Mouse (Mus musculus): Measurements from ENCODE around the gene Pde4a. TPM values are rescaled to one million over a fixed set of nuclear protein-coding genes. Genes with fewer than 3 reads are reported as not detected.

Gene Pde4a
- polyA plus RNA-seq (2021; fragmentation: Nextera tagmentation): 29.0 and 36.9 TPM in 2 replicates
- long read RNA-seq, experiment 1, full-length matches to known transcripts: 57 of 77 reads
- long read RNA-seq, experiment 1, partial matches to known transcripts: 12 of 77 reads
- long read RNA-seq, experiment 1, other reads (novel, unspliced or antisense): 8 of 77 reads
- long read RNA-seq, experiment 2, full-length matches to known transcripts: 244 of 305 reads
- long read RNA-seq, experiment 2, partial matches to known transcripts: 12 of 305 reads
- long read RNA-seq, experiment 2, other reads (novel, unspliced or antisense): 49 of 305 reads

DNA sequence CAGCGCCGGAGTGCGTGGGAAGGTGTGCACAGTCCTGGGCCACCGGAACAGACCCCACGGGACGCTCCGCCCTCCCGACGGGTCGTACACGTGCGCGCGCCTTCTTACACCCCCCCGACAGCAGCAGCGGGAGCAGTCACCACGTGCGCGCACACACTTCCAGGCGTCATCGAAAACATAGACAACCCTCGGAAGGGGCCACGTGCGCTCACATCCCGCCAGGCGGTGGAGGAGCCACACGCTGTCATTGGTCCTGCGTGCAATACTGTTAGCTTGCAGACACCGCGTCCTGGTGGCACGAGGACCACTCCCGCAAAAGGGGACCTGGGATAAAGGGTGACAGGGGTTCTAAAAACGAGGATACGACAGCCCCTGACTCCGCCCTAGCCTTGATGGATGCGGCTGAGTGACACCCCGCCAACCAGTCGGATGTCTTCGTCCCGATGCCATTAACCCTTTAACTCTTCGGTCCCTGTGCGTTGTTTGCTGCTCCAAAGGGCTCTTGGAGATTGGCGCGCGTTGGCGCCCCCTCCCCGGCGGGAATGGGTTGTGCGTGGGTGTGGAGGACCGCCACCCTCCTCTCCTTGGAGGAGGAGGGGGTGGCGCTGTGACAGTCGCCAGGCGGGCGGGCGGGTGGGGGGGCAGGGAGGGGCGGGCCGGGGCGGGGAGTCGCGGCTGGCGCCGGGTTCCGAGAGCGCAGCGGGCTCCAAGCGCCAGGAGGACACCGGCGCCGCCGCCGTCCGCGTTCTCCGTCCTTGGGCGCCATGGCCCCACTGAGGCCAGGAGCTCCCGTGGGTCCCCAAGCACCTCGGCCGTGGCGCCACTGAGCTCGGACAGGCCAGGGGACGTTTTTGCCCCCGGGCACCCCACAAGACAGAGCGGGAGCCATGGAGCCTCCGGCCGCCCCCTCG is at the start of gene Pde4a:
Gene Pde4a (plus strand): TSS at position 674 of the 911 bp plus-strand sequence.

DNA sequence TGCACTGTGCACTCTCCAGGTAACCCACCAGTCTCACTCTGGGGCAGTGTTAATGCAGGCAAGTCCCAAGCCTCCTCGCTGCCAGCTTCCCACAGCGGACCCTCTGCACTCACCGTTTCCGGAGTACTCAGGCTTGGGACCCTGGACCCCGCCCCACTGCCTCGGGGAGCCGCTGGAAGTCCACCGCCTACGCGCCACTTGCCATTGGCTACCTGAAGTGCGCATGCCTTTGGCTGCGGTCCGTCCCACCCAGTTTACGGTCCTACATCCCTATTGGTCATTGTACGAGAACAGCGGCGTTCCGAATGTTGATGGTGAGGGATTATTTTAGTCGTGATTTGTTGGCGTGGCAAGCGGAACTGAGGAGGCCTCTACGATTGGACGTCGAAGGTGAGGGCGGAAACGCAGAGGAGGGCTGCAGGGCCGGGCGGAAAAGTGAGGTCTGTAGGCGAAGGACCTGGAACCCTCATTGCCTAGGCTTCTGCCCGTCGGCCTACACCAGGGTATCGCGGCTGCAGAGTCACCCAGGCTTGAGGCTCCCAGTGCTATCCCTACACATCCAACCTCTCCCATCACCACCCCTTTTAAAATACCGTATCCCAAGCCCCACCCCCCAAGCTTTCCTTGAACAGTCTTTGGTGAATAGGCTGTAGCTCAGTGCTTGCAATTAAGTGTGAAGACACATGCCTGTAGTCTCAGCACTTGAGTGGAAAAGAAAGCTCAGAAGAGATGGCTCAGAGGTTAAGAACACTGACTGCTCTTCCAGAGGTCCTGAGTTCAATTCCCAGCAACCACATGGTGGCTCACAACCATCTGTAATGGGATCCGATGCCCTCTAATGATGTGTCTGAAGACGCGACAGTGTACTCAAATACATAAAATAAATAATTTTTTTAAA is 34.2 kb upstream of the Pde4a start, which contains the start of gene Tyk2:
Gene Tyk2 (minus strand): TSS at position 185 of the 898 bp plus-strand sequence.

DNA sequence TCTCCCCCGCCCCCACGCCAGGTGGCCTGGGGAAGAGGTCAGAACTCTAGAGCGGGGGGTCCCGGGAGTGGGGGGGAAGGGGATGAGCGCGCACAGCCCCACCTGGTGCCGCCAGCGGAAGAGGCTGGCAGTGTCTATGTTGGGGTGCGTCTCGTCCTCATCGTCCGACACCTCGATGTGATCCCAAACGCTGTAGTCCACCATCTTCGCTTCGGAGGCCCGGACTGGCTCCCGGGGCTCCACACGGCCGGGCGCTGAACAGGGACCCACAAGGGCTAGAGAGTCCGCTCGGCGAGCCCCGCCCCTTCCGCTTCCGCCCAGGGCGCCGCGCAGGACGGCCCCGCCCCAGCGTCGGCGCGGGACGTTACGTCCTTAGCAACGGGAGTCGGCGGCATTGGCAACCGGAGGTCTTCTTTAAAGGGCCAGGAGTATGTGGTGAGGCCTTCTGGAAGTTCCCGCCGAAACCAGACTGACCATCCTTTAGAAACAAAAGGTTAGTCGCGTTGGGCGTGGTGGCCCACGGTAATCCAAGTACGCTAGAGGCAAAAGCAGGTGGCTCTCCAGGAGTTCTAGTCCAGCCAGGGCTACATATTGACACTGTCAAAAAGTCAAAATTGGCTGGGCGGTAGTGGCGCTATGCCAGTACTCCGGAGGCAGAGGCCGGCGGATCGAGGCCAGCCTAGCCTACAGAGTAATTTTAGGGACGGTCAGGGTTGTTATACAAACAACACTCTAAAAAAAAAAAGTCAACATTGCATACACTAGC is 15.7 kb upstream of the Pde4a start, which contains the start of gene Cdc37:
Gene Cdc37 (minus strand): TSS at position 329 of the 766 bp plus-strand sequence.

DNA sequence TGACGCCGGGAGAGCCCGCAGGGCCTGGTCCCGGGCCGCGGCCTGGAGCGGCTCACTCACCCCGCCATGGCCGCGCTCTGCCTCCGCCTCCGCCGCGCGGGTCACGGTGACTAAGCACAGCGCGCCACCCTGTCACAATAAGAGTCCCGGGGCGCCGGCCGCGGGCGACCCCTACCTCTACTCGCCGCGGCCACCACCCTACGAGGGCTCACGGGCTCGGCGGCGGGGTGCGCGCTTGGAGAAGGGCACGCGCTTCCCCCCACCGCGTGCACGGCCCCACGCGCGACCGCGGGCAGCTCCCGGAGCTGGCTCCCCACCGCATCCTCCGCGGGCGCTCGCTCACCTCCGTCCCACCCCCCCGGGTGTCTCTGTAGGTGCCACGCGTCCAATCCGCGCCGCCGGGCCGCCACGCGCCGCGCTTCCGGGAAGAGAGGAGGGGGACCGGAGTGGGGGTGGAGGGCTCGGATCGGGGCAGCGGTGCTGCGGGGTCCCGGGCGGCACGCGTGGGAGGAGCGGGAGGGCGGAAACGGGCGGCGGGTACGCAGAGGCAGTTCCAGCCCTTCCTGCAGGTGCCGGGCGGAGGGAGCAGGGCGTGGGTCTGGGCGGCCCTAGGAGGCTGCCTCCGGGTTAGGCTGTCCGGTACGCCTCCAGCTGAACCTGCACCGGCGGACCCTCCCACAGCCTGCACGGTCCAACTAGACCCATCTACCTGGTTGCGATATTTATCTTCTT is 73.4 kb downstream of the Pde4a start, which contains the start of gene Keap1:
Gene Keap1 (minus strand): TSS at position 629 of the 732 bp plus-strand sequence.

DNA sequence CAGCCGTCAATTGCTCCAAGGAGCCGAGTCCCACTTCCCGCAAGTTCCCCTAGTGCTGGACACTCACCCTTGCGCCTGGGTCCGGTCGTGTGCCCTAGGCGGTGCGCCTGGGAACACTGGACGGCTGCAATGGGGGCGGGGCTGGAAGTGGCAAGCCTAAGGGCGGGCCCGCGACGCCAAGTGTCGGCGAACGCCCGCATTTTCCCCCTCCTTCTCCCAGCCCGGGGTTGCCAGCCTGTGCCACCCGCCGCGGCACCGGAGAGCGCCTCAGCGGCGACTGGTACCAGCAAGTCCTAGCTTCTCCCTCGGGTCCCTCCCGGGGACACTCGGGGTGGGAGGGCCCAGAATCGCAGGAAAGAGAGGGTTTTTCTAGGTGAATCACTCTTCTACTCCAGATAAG is 82.8 kb downstream of the Pde4a start, which contains the start of gene S1pr5:
Gene S1pr5 (minus strand): TSS at position 118 of the 400 bp plus-strand sequence.

Other genes with a start within 250 kb of the Pde4a start
- 7.4 and 8.8 TPM in 2 replicates for gene Dnmt1, start 205.8 kb upstream of the Pde4a start, polyA plus RNA-seq (2021; fragmentation: Nextera tagmentation)
- gene S1pr2, start 188.9 kb upstream of the Pde4a start, polyA plus RNA-seq (2021; fragmentation: Nextera tagmentation): 3.2 and 3.8 TPM in 2 replicates
- 135 and 156 TPM in 2 replicates for gene Mrpl4, start 163.0 kb upstream of the Pde4a start, polyA plus RNA-seq (2021; fragmentation: Nextera tagmentation)
- gene Icam1, start 149.7 kb upstream of the Pde4a start, polyA plus RNA-seq (2021; fragmentation: Nextera tagmentation): 1.2 and 2.0 TPM in 2 replicates
- gene Icam4, start 136.3 kb upstream of the Pde4a start, polyA plus RNA-seq (2021; fragmentation: Nextera tagmentation): 2.9 and 3.0 TPM in 2 replicates
- 93.7 and 111 TPM in 2 replicates for gene Icam5, start 133.6 kb upstream of the Pde4a start, polyA plus RNA-seq (2021; fragmentation: Nextera tagmentation)
- gene Zglp1, start 98.6 kb upstream of the Pde4a start, polyA plus RNA-seq (2021; fragmentation: Nextera tagmentation): not detected in 2 replicates
- 0.33 and 0.50 TPM in 2 replicates for gene Gm49373, start 92.6 kb upstream of the Pde4a start, polyA plus RNA-seq (2021; fragmentation: Nextera tagmentation)
- 201 and 219 TPM in 2 replicates for gene Fdx1l, start 92.1 kb upstream of the Pde4a start, polyA plus RNA-seq (2021; fragmentation: Nextera tagmentation)
- 10.2 and 15.7 TPM in 2 replicates for gene Gm38431, start 73.7 kb upstream of the Pde4a start, polyA plus RNA-seq (2021; fragmentation: Nextera tagmentation)
- 6.2 and 7.8 TPM in 2 replicates for gene Raver1, start 73.7 kb upstream of the Pde4a start, polyA plus RNA-seq (2021; fragmentation: Nextera tagmentation)
- gene Tyk2, start 34.5 kb upstream of the Pde4a start, polyA plus RNA-seq (2021; fragmentation: Nextera tagmentation): 2.5 and 2.8 TPM in 2 replicates
- 160 and 167 TPM in 2 replicates for gene Cdc37, start 15.7 kb upstream of the Pde4a start, polyA plus RNA-seq (2021; fragmentation: Nextera tagmentation)
- gene Keap1, start 73.6 kb downstream of the Pde4a start, polyA plus RNA-seq (2021; fragmentation: Nextera tagmentation): 66.2 and 66.6 TPM in 2 replicates
- gene S1pr5, start 82.7 kb downstream of the Pde4a start, polyA plus RNA-seq (2021; fragmentation: Nextera tagmentation): 17.8 and 19.0 TPM in 2 replicates
- 40.2 and 43.9 TPM in 2 replicates for gene Atg4d, start 99.6 kb downstream of the Pde4a start, polyA plus RNA-seq (2021; fragmentation: Nextera tagmentation)
- gene Kri1, start 122.3 kb downstream of the Pde4a start, polyA plus RNA-seq (2021; fragmentation: Nextera tagmentation): 2.3 and 4.6 TPM in 2 replicates
- gene Cdkn2d, start 125.7 kb downstream of the Pde4a start, polyA plus RNA-seq (2021; fragmentation: Nextera tagmentation): 98.6 and 114 TPM in 2 replicates
- gene Ap1m2, start 146.6 kb downstream of the Pde4a start, polyA plus RNA-seq (2021; fragmentation: Nextera tagmentation): 0.53 and 0.93 TPM in 2 replicates
- gene Slc44a2, start 155.0 kb downstream of the Pde4a start, polyA plus RNA-seq (2021; fragmentation: Nextera tagmentation): 18.0 and 18.1 TPM in 2 replicates
- 102 and 148 TPM in 2 replicates for gene Ilf3, start 202.2 kb downstream of the Pde4a start, polyA plus RNA-seq (2021; fragmentation: Nextera tagmentation)
- 19.7 and 20.8 TPM in 2 replicates for gene Qtrt1, start 246.1 kb downstream of the Pde4a start, polyA plus RNA-seq (2021; fragmentation: Nextera tagmentation)

Data from layer of hippocampus, adult 6 months (tissue).